Mouse (Mus musculus) midbrain, embryonic 13.5 days (tissue): Measurements from ENCODE around the gene Sh3tc1. TPM values are rescaled to one million over a fixed set of nuclear protein-coding genes. Genes with fewer than 3 reads are reported as not detected.

Experiments used
- ATAC-seq: fragments of 200-750 bp; cut with Nextera tagmentation; 2 replicates; pipeline ENCODE4 v1.8.0; 2017; ENCODE audit warnings: mild to moderate bottlenecking, moderate TSS enrichment, moderate library complexity
- H3K27ac ChIP-seq: fragments of 300-500 bp; sonication (generic); 2 replicates; pipeline ENCODE4 v1.5.1; 2015; ENCODE audit warnings: inconsistent platforms, mild to moderate bottlenecking, moderate library complexity
- H3K27me3 ChIP-seq: fragments of 300-500 bp; sonication (generic); 2 replicates; pipeline ENCODE4 v1.6.1; 2015; ENCODE audit warnings: mild to moderate bottlenecking, inconsistent platforms
- H3K36me3 ChIP-seq: fragments of 300-500 bp; sonication (generic); 2 replicates; pipeline ENCODE4 v1.6.1; 2015; ENCODE audit warnings: mild to moderate bottlenecking, inconsistent platforms
- H3K4me1 ChIP-seq: fragments of 300-500 bp; sonication (generic); replicated peaks from 2 replicates; pipeline ENCODE4 v1.6.1; 2015; ENCODE audit warnings: inconsistent platforms
- H3K4me2 ChIP-seq: fragments of 300-500 bp; sonication (generic); replicated peaks from 2 replicates; pipeline ENCODE4 v1.6.1; 2015; ENCODE audit warnings: moderate library complexity, mild to moderate bottlenecking, inconsistent platforms
- H3K4me3 ChIP-seq: fragments of 300-500 bp; sonication (generic); replicated peaks from 2 replicates; pipeline ENCODE4 v1.5.1; 2015; ENCODE audit warnings: mild to moderate bottlenecking, inconsistent platforms
- H3K9ac ChIP-seq: fragments of 300-500 bp; sonication (generic); replicated peaks from 2 replicates; pipeline ENCODE4 v1.6.1; 2015; ENCODE audit warnings: mild to moderate bottlenecking, inconsistent platforms
- H3K9me3 ChIP-seq: fragments of 300-500 bp; sonication (generic); 2 replicates; pipeline ENCODE4 v1.6.1; 2016; ENCODE audit warnings: mild to moderate bottlenecking, inconsistent platforms
- WGBS: fragments of 180-500 bp; shearing (Covaris S2); methylation state at CpG from one replicate; pipeline ENCODE4 v1.1.7; 2015; 5-methylcytosine and 5-hydroxymethylcytosine counted together
- polyA plus RNA-seq: library from polyadenylated mRNA; unstranded; fragments of >200 nt; fragmentation: Nextera tagmentation; extraction: Ambion mirVana; gene quantifications from 2 replicates; pipeline ENCODE4 v1.2.1, GENCODE M21; 2015

Sh3tc1 gene
- polyA plus RNA-seq, 1 experiment from 2014 or later, result 3.8 TPM

- H3K9me3 ChIP-seq, result no peaks in the 10 kb centered on the region
- H3K4me1 ChIP-seq, result no peaks in the 10 kb centered on the region; the same call in 1 of the 2 replicates
- 59% methylated on average over 2 of the region's 2 CpGs for WGBS
- H3K27me3 ChIP-seq, result no peaks in the 10 kb centered on the region
- ATAC-seq, result no peak
- no peak overlapping the region for H3K4me3 ChIP-seq
- no peaks in the 10 kb centered on the region for H3K36me3 ChIP-seq
- no peak overlapping the region for H3K4me2 ChIP-seq
- H3K9ac ChIP-seq, result no peak overlapping the region
- no peak overlapping the region for H3K27ac ChIP-seq
Measured at GRCm38 (mm10) chr5:35648230-35648629, 91.6 kb downstream of the Sh3tc1 start.

- Histone ChIP-seq H3K4me1 (no peaks in the 10 kb centered on the region; the same call in 1 of the 2 replicates), H3K4me3 (no peak overlapping the region), H3K36me3 (no peaks in the 10 kb centered on the region), H3K4me2 (no peak overlapping the region), H3K27ac (no peak overlapping the region), H3K9ac (no peak overlapping the region), H3K9me3 (no peaks in the 10 kb centered on the region), H3K27me3 (no peaks in the 10 kb centered on the region)
- ATAC-seq, result no peak
- 76% methylated on average over 4 of the region's 4 CpGs for WGBS
Measured at GRCm38 (mm10) chr5:35647562-35647961, 92.2 kb downstream of the Sh3tc1 start.

Other genes with a start within 250 kb of the Sh3tc1 start
- gene Cpz, start 214.3 kb downstream of the Sh3tc1 start, polyA plus RNA-seq, result 1.0 and 1.4 TPM in 2 replicates
- gene Trmt44, start 164.9 kb downstream of the Sh3tc1 start, polyA plus RNA-seq, result 7.0 and 7.2 TPM in 2 replicates
- 15.5 and 17.0 TPM in 2 replicates for gene Acox3, start 156.9 kb downstream of the Sh3tc1 start, polyA plus RNA-seq
- gene Htra3, start 60.2 kb downstream of the Sh3tc1 start, polyA plus RNA-seq, result 9.3 and 10.4 TPM in 2 replicates
- 5.6 and 6.6 TPM in 2 replicates for gene Ablim2, start 17.9 kb upstream of the Sh3tc1 start, polyA plus RNA-seq
- 68.7 and 73.0 TPM in 2 replicates for gene Afap1, start 153.3 kb upstream of the Sh3tc1 start, polyA plus RNA-seq